Mouse (Mus musculus) bone marrow, adult 2 months (tissue): ENCODE measurements around the gene Nlrp14. TPM values are rescaled to one million over a fixed set of nuclear protein-coding genes. Genes with fewer than 3 reads are reported as not detected.

ENCODE experiments used
- H3K27ac ChIP-seq: fragments of 200-500 bp; 2 replicates; pipeline ENCODE4 v1.5.1; 2012; ENCODE audit warnings: low read depth, mild to moderate bottlenecking, control low read depth, inconsistent platforms, low read length; ENCODE audit not compliant: control insufficient read depth, poor library complexity, insufficient read depth
- H3K4me1 ChIP-seq: fragments of 200-500 bp; 2 replicates; pipeline ENCODE4 v1.6.1; 2011; ENCODE audit warnings: low read length; ENCODE audit not compliant: control insufficient read depth, insufficient read depth
- H3K4me3 ChIP-seq: fragments of 200-500 bp; replicated peaks from 2 replicates; pipeline ENCODE3; 2011; ENCODE audit warnings: mild to moderate bottlenecking, low read depth, low read length, control low read depth; ENCODE audit not compliant: control insufficient read depth
- CTCF ChIP-seq: fragments of 200-500 bp; IDR thresholded peaks from 2 replicates; pipeline ENCODE4 v1.5.1; 2011; ENCODE audit warnings: low read length, control low read depth; ENCODE audit not compliant: control insufficient read depth, insufficient read depth
- POLR2A ChIP-seq: fragments of 200-500 bp; IDR thresholded peaks from 2 replicates; pipeline ENCODE4 v1.6.1; 2011; ENCODE audit warnings: low read depth, mild to moderate bottlenecking, control low read depth, low read length, borderline replicate concordance; ENCODE audit not compliant: control insufficient read depth
- WGBS: fragments of 180-500 bp; shearing (Covaris S2); methylation state at CpG from one replicate; pipeline ENCODE4 v1.1.7; 2018; 5-methylcytosine and 5-hydroxymethylcytosine counted together
- polyA plus RNA-seq: library from polyadenylated mRNA; stranded (reverse); fragments of >200 nt; gene quantifications from 2 replicates; pipeline ENCODE4 v1.2.4, GENCODE M21; 2011; ENCODE audit warnings: low replicate concordance; ENCODE audit not compliant: missing spikeins, insufficient read depth, insufficient read length

Gene Nlrp14
- polyA plus RNA-seq, 1 experiment: not detected

GRCm38 (mm10) chr7:107216845-107217244 is 50.1 kb downstream of the Nlrp14 start:
- no peak overlapping the region for H3K27ac ChIP-seq
- TF ChIP-seq POLR2A: no peak
- TF ChIP-seq CTCF: no peak

GRCm38 (mm10) chr7:107236854-107237253 is 70.1 kb downstream of the Nlrp14 start:
- no peak overlapping the region for H3K4me3 ChIP-seq
- H3K4me1 ChIP-seq: no peaks in the 10 kb centered on the region
- WGBS: 65% methylated on average over 3 of the region's 3 CpGs
- H3K27ac ChIP-seq: no peak overlapping the region
- TF ChIP-seq CTCF: no peak
- no peak for TF ChIP-seq POLR2A

More at GRCm38 (mm10) chr7:107216845-107217244, 50.1 kb downstream of the Nlrp14 start:
- 65% methylated on average over 2 of the region's 2 CpGs for WGBS
- Histone ChIP-seq H3K4me1 (no peaks in the 10 kb centered on the region), H3K4me3 (no peak overlapping the region)

- Histone ChIP-seq H3K4me1 (no peaks in the 10 kb centered on the region), H3K27ac (no peak overlapping the region), H3K4me3 (no peak overlapping the region)
- 70% methylated on average over 3 of the region's 3 CpGs for WGBS
- TF ChIP-seq POLR2A: no peak
- TF ChIP-seq CTCF: no peak
Measured at GRCm38 (mm10) chr7:107237498-107237897, 70.7 kb downstream of the Nlrp14 start.

DNA sequence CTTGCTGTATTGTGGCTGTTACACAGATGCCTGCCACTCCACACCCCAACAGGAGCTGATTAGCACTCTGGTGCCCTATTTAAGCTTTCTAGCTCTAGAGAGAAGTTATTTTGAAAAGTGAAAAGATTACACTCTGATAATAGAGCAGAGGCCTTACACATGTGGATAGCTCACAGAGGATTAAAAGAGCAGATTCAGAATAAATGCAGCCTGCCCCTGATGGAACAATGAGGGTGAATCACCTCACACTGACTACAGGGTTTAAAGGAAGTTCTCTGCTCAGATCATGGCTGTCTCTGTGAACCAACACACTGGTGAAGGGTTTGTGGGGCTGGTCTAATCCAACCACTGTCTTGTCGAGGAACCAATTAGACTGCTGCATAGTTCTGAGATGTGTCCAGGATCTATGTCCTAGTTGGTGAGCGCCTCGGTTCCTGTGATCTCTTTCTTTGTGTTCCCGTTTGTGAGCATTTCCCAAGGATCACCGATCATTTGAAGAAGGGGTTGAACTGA is 74.6 kb downstream of the Nlrp14 start:
- TF ChIP-seq POLR2A: no peak
- TF ChIP-seq CTCF: no peak
- 75% methylated on average over 5 of the region's 5 CpGs for WGBS
- Histone ChIP-seq H3K4me3 (no peak overlapping the region), H3K4me1 (no peaks in the 10 kb centered on the region), H3K27ac (no peak overlapping the region)

Other genes with a start within 250 kb of the Nlrp14 start
- not detected in 2 replicates for gene Olfr709-ps1, start 234.8 kb upstream of the Nlrp14 start, polyA plus RNA-seq
- gene Olfr710, start 218.7 kb upstream of the Nlrp14 start, polyA plus RNA-seq: not detected in 2 replicates
- gene Olfr6, start 203.1 kb upstream of the Nlrp14 start, polyA plus RNA-seq: 0.29 TPM in 1 of 2 replicates, not detected in the other
- gene Olfr711, start 191.5 kb upstream of the Nlrp14 start, polyA plus RNA-seq: not detected in 2 replicates
- gene Olfr2, start 160.9 kb upstream of the Nlrp14 start, polyA plus RNA-seq: not detected in 2 replicates
- gene Olfr713, start 135.8 kb upstream of the Nlrp14 start, polyA plus RNA-seq: not detected in 2 replicates
- gene Olfr714, start 96.0 kb upstream of the Nlrp14 start, polyA plus RNA-seq: not detected in 2 replicates
- not detected in 2 replicates for gene Olfr17, start 73.8 kb upstream of the Nlrp14 start, polyA plus RNA-seq
- gene Olfr715b, start 56.6 kb upstream of the Nlrp14 start, polyA plus RNA-seq: not detected in 2 replicates
- not detected in 2 replicates for gene Olfr715, start 35.9 kb upstream of the Nlrp14 start, polyA plus RNA-seq
- gene Olfr716, start 28.7 kb upstream of the Nlrp14 start, polyA plus RNA-seq: not detected in 2 replicates
- gene Rbmxl2, start 42.5 kb downstream of the Nlrp14 start, polyA plus RNA-seq: 5.5 TPM in 1 of 2 replicates, not detected in the other
- 2.5 TPM in 1 of 2 replicates, not detected in the other for gene Syt9, start 203.7 kb downstream of the Nlrp14 start, polyA plus RNA-seq